Mouse (Mus musculus): ENCODE data around the gene Gm8082. TPM values are rescaled to one million over a fixed set of nuclear protein-coding genes. Genes with fewer than 3 reads are reported as not detected.
"Not testable (repeated sequence)": the region's sequence is repeated elsewhere in the genome, so short reads cannot be mapped to it uniquely, and the experiment has no call there.

The Gm8082 gene
- not detected in 2 replicates for polyA plus RNA-seq (2014; fragmentation: Nextera tagmentation; extraction: Ambion mirVana)

DNA sequence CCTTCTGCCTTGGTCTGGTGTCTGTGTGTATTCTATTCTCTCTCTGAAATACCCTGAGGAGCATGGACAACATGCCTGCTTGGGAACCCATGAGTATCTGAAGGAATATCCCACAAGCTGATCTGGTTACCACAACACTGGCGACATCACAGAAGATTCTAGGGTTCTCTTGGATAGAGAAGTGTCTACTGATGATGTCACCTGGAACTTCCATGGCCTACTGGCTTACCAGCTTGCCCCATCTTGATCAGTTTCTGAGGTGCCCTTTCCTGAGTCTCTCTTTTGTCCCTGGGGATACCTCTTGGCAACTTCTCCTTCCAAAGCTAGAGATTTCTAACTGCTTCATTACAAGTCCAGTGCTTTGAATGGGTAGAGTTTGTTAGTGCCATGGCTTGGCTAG, at the start of gene Gm8082:
Gene Gm8082 (minus strand): TSS at position 101 of the 400 bp plus-strand sequence.
- H3K4me1 ChIP-seq (ENCODE audit: insufficient read depth); H3K9ac ChIP-seq; H3K4me2 ChIP-seq; H3K4me3 ChIP-seq (ENCODE audit: low read depth, low read length); H3K36me3 ChIP-seq (ENCODE audit: insufficient read depth); ATAC-seq (ENCODE audit: insufficient read depth); H3K27ac ChIP-seq (ENCODE audit: low read depth); DNase-seq; H3K9me3 ChIP-seq (ENCODE audit: low read depth, low read length); H3K27me3 ChIP-seq (ENCODE audit: insufficient read depth, low read length): not testable (repeated sequence)
- WGBS, result no CpG with 5 or more reads among the region's 1 CpGs

DNA sequence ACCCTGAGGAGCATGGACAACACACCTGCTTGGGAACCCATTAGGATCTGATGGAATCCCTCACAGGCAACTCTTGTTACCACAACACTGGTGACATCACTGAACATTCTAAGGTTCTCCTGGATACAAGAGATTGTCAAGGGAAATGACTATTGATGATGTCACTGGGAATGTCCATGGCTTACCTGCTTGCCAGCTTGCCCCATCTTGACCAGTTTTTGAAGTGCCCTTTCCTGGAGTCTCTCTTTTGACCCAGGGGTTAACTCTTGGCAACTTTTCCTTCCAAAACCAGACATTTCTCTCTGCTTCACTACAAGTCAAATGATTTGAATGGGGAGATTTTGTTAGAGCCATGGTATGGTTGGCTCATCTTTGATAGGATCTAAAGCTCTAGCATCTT, 22.1 kb upstream of the Gm8082 start, which contains the start of gene Gm10376:
Gene Gm10376 (minus strand): TSS at position 101 of the 400 bp plus-strand sequence.
- ATAC-seq (ENCODE audit: insufficient read depth); H3K36me3 ChIP-seq (ENCODE audit: insufficient read depth); H3K27ac ChIP-seq (ENCODE audit: low read depth); H3K27me3 ChIP-seq (ENCODE audit: insufficient read depth, low read length); H3K9me3 ChIP-seq (ENCODE audit: low read depth, low read length); H3K4me3 ChIP-seq (ENCODE audit: low read depth, low read length); H3K9ac ChIP-seq; H3K4me2 ChIP-seq; H3K4me1 ChIP-seq (ENCODE audit: insufficient read depth); DNase-seq: not testable (repeated sequence)

Other genes starting within 250 kb of the Gm8082 start
- not detected in 2 replicates for gene Gm3015, start 224.8 kb downstream of the Gm8082 start, polyA plus RNA-seq (2014; fragmentation: Nextera tagmentation; extraction: Ambion mirVana)
- not detected in 2 replicates for gene Gm10377, start 195.6 kb downstream of the Gm8082 start, polyA plus RNA-seq (2014; fragmentation: Nextera tagmentation; extraction: Ambion mirVana)
- gene Gm21977, start 140.1 kb downstream of the Gm8082 start, polyA plus RNA-seq (2014; fragmentation: Nextera tagmentation; extraction: Ambion mirVana), result not detected in 2 replicates
- gene Gm10376, start 22.0 kb upstream of the Gm8082 start, polyA plus RNA-seq (2014; fragmentation: Nextera tagmentation; extraction: Ambion mirVana), result not detected in 2 replicates
- gene Gm8094, start 83.0 kb upstream of the Gm8082 start, polyA plus RNA-seq (2014; fragmentation: Nextera tagmentation; extraction: Ambion mirVana), result not detected in 2 replicates
- 0.12 TPM in 1 of 2 replicates, not detected in the other for gene Gm8104, start 107.0 kb upstream of the Gm8082 start, polyA plus RNA-seq (2014; fragmentation: Nextera tagmentation; extraction: Ambion mirVana)
- gene Gm7233, start 186.2 kb upstream of the Gm8082 start, polyA plus RNA-seq (2014; fragmentation: Nextera tagmentation; extraction: Ambion mirVana), result 0.12 and 0.20 TPM in 2 replicates
- gene Gm8122, start 241.7 kb upstream of the Gm8082 start, polyA plus RNA-seq (2014; fragmentation: Nextera tagmentation; extraction: Ambion mirVana), result not detected in 2 replicates

Measured in lung, embryonic 14.5 days (tissue).